Mouse (Mus musculus): ENCODE measurements around the gene Vsig2.
A peak's percentile ranks its signal among the peaks of the same experiment; 100 is the strongest.

The Vsig2 gene

DNA sequence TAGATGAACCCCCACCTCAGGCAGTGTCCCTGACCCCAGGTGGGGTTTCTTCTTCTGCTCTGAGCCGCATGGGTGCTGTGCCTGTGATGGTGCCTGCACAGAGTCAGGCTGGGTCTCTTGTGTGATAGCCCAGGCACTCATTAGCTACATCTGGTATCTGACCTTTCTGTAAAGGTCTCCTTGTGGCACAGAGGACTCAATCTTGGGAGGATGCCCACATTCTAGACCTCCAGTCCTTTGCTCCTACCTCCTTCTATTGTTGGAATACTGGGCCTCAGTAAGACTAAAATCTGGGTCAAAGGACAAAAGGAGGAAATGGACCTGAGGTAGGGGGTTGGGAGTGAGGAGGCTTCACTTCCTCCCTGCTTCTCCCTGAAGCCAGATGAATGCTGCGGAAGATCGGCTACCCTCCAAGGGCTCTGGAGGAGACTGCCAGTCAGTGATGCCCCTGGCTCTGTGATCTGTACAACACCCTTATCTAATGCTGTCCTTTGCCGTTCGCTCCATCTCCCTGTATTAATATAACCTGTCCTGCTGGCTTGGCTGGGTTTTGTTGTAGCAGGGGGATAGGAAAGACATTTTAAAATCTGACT is 1.3 kb upstream of the Vsig2 start:
- no peak for DNase-seq

GRCm38 (mm10) chr9:37540226-37540625 is 1.2 kb downstream of the Vsig2 start:
- DNase-seq, result no peak

- no peak for DNase-seq
These were observed 1.9 kb downstream of the Vsig2 start for GRCm38 (mm10) chr9:37540701-37541575.

DNA sequence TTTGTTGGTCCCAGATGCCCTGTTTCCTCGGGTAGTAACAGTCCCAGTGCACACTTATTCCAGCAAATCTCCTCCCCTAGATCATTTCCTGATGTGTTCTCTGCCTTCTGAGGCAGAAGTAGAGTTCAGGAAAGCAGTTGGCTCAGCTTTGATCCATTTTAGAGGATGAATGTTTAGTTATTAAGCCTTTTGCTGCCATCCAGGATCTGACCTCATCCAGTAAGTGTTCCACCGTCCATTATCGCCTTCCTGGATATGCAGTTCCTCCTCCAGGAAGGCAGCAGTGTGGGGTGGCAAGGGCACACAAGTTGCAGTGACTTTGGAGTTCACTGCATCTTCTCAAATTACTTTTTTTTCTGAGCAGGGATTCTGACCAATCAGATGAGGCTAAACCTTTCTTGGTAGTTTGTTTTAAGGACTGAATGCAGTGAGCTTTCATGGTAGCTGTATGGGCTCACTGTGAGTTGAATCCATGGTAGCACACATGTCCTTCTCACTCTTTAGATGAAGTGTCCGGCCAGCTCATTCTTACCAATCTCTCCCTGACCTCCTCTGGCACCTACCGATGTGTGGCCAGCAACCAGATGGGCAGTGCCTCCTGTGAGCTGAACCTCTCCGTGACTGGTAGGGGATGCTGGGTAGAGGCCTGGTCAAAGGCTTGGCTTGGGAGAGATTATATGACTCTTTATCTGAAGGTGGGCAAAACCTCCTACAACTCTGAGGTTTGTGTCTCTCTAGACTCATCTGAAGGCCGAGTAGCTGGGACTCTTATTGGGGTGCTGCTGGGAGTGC is 3.0 kb downstream of the Vsig2 start:
- DNase-seq, result no peak

GRCm38 (mm10) chr9:37543869-37544440 is 4.9 kb downstream of the Vsig2 start:
- no peak for DNase-seq

DNA sequence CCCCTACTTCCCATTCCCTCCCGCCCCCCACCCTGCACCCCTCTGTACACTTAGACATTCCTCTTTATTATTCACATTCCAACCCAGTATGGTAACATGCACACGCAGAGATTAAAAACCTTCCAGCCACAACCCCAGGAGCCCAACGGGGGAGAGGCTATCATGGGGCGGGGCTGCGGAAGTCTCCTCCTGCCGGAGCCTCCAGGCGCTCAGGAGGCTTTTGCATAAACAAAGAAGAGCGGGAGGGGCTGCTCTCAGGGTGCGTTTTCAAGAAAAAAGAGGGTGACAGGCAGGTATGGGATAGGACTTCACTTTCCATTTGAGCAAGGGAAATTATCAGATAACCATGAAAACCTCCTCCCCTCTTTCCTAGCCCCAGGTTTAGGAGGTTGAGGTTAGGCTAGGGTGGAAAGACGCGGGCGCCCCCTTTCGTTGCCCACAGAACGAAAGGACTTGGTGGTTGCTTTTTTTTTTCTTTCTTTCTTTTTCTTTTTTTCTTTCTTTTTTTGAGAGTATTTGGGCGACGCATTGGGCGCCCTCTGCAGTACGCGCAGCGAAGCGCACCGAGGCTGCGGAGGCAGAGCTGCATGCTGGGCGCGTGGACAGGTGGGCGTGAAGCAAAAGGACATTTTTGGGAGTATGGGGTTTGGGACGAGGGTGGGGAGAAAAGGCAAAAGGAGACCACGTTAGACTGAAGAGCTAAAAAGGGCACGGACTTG is 5.6 kb downstream of the Vsig2 start:
- DNase-seq, result peak; percentile 76

GRCm38 (mm10) chr9:37545166-37545610 is 6.1 kb downstream of the Vsig2 start:
- DNase-seq, result no peak

- no peak for DNase-seq
These were observed 6.9 kb downstream of the Vsig2 start for GRCm38 (mm10) chr9:37545847-37546452.

DNA sequence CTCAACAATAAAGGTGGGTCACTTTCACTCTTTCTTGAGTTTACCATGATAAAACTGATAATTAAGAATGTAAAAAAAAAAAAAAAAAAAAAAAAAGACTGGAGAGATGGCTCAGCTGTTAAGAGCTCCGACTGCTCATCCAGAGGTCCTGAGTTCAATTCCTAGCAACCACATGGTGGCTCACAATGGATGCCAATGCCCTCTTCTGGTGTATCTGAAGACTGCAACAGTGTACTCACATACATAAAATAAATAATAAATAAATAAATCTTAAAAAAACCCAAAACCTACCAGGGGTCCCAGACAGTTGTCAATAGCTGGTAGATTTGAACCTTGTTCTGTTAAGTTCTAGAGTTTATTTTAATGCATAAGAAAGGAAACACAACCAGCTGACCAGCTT is 7.8 kb downstream of the Vsig2 start:
- DNase-seq, result no peak

DNA sequence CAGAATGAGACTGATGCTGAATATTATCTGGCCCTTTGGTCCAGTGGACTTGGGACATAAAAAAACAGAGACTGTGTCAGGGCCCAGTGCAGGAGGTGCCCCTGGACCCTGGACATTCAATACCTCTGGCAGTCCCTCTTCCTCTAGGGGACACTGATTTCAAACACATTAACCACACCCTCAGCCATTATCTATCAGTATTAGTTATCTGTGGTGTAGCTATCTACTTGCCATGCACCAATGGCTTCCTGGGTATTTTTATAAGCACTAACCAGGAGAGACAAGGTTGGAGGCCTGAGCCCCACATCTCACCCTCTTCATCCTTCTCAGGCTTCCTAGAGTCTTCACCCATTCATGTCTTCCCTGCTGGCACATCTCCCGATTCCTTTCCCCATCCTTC is 11.4 kb downstream of the Vsig2 start:
- no peak for DNase-seq

DNA sequence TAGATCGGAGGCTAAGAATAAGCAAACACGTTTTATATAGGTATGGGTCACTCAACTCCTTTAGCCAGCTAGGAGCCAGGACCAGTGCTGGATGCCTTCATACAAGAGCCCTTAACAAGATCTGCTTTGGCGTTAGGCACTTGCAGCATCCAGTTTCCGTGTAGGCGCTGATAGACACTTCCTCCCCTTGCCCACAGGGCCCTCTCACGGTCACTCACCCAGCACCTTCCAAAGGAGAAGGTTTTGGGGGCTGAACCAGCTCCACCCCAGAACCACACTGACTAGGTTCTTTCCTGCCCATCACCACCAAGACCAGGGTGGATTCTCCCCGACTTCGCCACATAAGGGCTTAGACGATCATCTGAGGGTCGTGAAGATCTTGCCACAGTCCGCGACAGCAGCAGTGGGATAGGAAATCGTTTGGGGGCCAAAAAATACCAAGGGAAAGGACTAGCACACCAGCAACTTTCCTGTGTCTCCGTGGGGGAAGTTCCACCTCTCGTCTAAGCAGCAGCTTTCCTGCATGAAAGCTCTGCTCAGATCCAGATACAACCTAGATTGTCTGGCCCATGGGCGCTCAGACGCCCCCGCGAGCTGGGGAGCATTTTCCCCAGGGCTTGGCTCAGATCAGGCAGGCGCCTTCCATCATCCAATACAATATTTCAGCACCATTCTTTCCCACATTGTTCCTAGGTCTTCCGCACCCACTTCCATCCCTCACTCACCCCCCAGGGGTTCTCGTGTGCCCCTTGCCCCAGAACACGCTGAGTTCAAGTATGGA is 12.9 kb downstream of the Vsig2 start:
- DNase-seq, result no peak

GRCm38 (mm10) chr9:37552536-37553293 is 13.7 kb downstream of the Vsig2 start, which contains the start of gene Nrgn:
Gene Nrgn (minus strand): TSS chr9:37552904.
- DNase-seq, result peak; percentile 83

- DNase-seq, result no peak
These were observed 15.2 kb downstream of the Vsig2 start for GRCm38 (mm10) chr9:37554279-37554678.

GRCm38 (mm10) chr9:37554838-37555748 is 16.0 kb downstream of the Vsig2 start, which contains the start of gene Siae:
Gene Siae (plus strand): TSS chr9:37555698.
- no peak for DNase-seq

DNA sequence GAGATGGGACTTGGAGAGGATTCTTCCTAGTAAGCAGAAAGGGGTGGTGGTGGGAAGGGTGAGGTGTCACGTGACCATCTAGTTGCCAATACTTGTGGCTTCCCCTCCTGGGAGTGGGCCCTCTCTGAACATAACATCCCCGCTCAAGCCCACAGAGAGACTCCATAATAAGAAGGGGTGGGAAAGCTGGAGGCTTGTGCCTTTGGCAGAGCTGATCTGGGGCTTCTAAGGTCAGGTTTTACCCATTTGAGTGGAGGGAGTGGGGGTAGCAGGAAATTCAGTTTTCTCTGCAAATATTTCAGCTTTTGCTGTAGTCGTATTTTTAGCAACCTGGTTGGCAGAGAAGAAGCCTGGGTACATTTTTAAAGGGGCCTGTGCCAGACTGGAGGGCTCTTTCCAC is 17.3 kb downstream of the Vsig2 start:
- DNase-seq, result peak; percentile 28

- no peak for DNase-seq
These were observed 21.6 kb downstream of the Vsig2 start for GRCm38 (mm10) chr9:37560617-37561016.

- no peak for DNase-seq
These were observed 24.8 kb downstream of the Vsig2 start for GRCm38 (mm10) chr9:37563805-37564204.

DNA sequence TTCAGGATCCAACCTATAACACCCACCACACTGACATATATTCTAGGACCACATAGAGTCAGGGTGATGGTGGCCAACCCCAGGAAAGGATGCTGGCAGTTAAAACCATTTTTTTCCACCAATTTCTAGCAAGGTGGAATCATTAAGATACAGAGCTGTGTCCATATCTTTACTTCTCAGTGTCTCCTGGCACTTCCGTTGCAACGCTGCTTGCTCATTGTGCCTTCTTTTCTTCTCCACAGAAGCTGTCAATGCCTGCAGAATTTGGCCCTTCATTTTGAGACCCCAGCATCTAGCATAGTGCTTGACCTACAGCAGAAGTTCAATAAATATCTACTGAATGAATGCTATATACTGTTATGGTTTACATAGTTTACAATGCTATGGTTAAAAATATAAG is 28.0 kb downstream of the Vsig2 start:
- no peak for DNase-seq

GRCm38 (mm10) chr9:37567454-37567853 is 28.4 kb downstream of the Vsig2 start:
- DNase-seq, result no peak

Data from right cerebral cortex, postnatal 14 days (tissue).